8 mouse cellular contexts compared by ENCODE assay signal in genomic region chr11:90665161-90665560, GRCm38 (mm10). TPM values are rescaled to one million over a fixed set of nuclear protein-coding genes. Genes with fewer than 3 reads are reported as not detected.
DNase-seq lines count a peak whose midpoint lies in the region; ATAC-seq lines count a peak whose summit lies in the region.

No protein-coding gene starts in this region.

- H3K36me3 ChIP-seq in limb, embryonic 11.5 days (ENCODE audit: control insufficient read depth, insufficient read depth, low read length), result no peaks in the 10 kb centered on the region
- H3K36me3 ChIP-seq in midbrain, embryonic 14.5 days (ENCODE audit: control insufficient read depth, insufficient read depth, low read length), result no peaks in the 10 kb centered on the region

- H3K9me3 ChIP-seq in limb, embryonic 11.5 days (ENCODE audit: control insufficient read depth, low read length), result no peaks in the 10 kb centered on the region
- no peaks in the 10 kb centered on the region for H3K9me3 ChIP-seq in midbrain, embryonic 14.5 days (ENCODE audit: control insufficient read depth, low read length)

- no peak overlapping the region for H3K4me3 ChIP-seq in limb, embryonic 11.5 days (ENCODE audit: low read depth, low read length)
- H3K4me3 ChIP-seq in midbrain, embryonic 14.5 days (replicated peaks; ENCODE audit: low read depth, low read length), result no peak overlapping the region

- DNase-seq in frontal cortex, postnatal 10 days (ENCODE audit: low spot score in 2 of 2), result peak; percentile 29 to 34
- no peak for DNase-seq in frontal cortex, postnatal 36 days (ENCODE audit: low spot score in 2 of 2)
- DNase-seq in brain, adult 2 months (ENCODE audit: low read depth, low spot score), result peak; percentile 26
- DNase-seq in gastrocnemius, postnatal 4 days (ENCODE audit: low spot score in 2 of 2), result peak; percentile 24 to 60
- DNase-seq in limb, embryonic 11.5 days (ENCODE audit: low spot score), result peak; percentile 49
- peak; percentile 35 for DNase-seq in midbrain, embryonic 14.5 days
- DNase-seq in cerebellum, postnatal 4 days (ENCODE audit: low spot score in 2 of 2), result no peak

- H3K27me3 ChIP-seq in limb, embryonic 11.5 days (ENCODE audit: control insufficient read depth, insufficient read depth, low read length), result no peaks in the 10 kb centered on the region
- H3K27me3 ChIP-seq in midbrain, embryonic 14.5 days (ENCODE audit: control insufficient read depth, insufficient read depth, low read length), result no peaks in the 10 kb centered on the region

- no peak overlapping the region for H3K27ac ChIP-seq in limb, embryonic 11.5 days (replicated peaks; ENCODE audit: low read depth, low read length)
- H3K27ac ChIP-seq in midbrain, embryonic 14.5 days (replicated peaks; ENCODE audit: low read depth, low read length), result peak overlapping the region; percentile 42; the same call in 1 of the 2 replicates

- no peak overlapping the region for H3K9ac ChIP-seq in limb, embryonic 11.5 days (ENCODE audit: low read length)
- H3K9ac ChIP-seq in midbrain, embryonic 14.5 days (replicated peaks; ENCODE audit: low read length), result no peak overlapping the region

- ATAC-seq in limb, embryonic 11.5 days (ENCODE audit: insufficient number of reproducible peaks, low FRiP score, low TSS enrichment, low read depth), result peak; percentile 77
- no peak for ATAC-seq in midbrain, embryonic 14.5 days (ENCODE audit: low FRiP score, low TSS enrichment)
- ATAC-seq in megakaryocyte-erythroid progenitor cell, adult 5-6 weeks (replicated peaks; ENCODE audit: low FRiP score, low TSS enrichment, poor library complexity, severe bottlenecking), result no peak

- H3K4me2 ChIP-seq in limb, embryonic 11.5 days (ENCODE audit: low read depth, severe bottlenecking), result no peak overlapping the region
- H3K4me2 ChIP-seq in midbrain, embryonic 14.5 days (ENCODE audit: low read length), result no peak overlapping the region

- 5% methylated on average over 6 of the region's 6 CpGs for WGBS in limb, embryonic 11.5 days
- 8% methylated on average over 6 of the region's 6 CpGs for WGBS in midbrain, embryonic 14.5 days

- peaks cover 13% of the 10 kb centered on the region for H3K4me1 ChIP-seq in limb, embryonic 11.5 days (ENCODE audit: control insufficient read depth, insufficient read depth, low read length)
- peaks cover 17% of the 10 kb centered on the region for H3K4me1 ChIP-seq in midbrain, embryonic 14.5 days (ENCODE audit: control insufficient read depth, insufficient read depth, low read length)

RNA-seq across cellular contexts. Expression of gene Tom1l1, which starts 23.0 kb away (rescaled TPM):
- 10 to 100 TPM; 13.9 to 14.8 TPM for total RNA-seq in gastrocnemius, postnatal 4 days (2021)
- 13.2 and 14.3 TPM in 2 replicates for polyA plus RNA-seq in limb, embryonic 11.5 days (2014; fragmentation: Nextera tagmentation; extraction: Ambion mirVana)
- 13.5 and 16.9 TPM in 2 replicates for polyA plus RNA-seq in midbrain, embryonic 14.5 days (2014; fragmentation: Nextera tagmentation; extraction: Ambion mirVana)
- 32.7 and 48.7 TPM in 2 replicates for total RNA-seq in megakaryocyte-erythroid progenitor cell, adult 5-6 weeks (2014; fragmentation: Nextera tagmentation)
- total RNA-seq in megakaryocyte-erythroid progenitor cell, adult 5-6 weeks (2017), result 78.0 and 82.5 TPM in 2 replicates

RNA-seq across cellular contexts. Expression of gene Cox11, which starts 27.2 kb away (rescaled TPM):
- 10 to 100 TPM; 17.7 to 19.6 TPM for total RNA-seq in gastrocnemius, postnatal 4 days (2021)
- polyA plus RNA-seq in limb, embryonic 11.5 days (2014; fragmentation: Nextera tagmentation; extraction: Ambion mirVana), result 27.9 and 30.7 TPM in 2 replicates
- 27.8 and 37.9 TPM in 2 replicates for polyA plus RNA-seq in midbrain, embryonic 14.5 days (2014; fragmentation: Nextera tagmentation; extraction: Ambion mirVana)
- total RNA-seq in megakaryocyte-erythroid progenitor cell, adult 5-6 weeks (2014; fragmentation: Nextera tagmentation), result 37.0 and 40.1 TPM in 2 replicates
- total RNA-seq in megakaryocyte-erythroid progenitor cell, adult 5-6 weeks (2017), result 15.5 and 37.0 TPM in 2 replicates

RNA-seq across cellular contexts. Expression of gene Stxbp4, which starts 27.3 kb away (rescaled TPM):
- total RNA-seq in gastrocnemius, postnatal 4 days (2021), result 10 to 100 TPM in 1 of 2 experiments, 1 to 10 TPM in 1; 9.7 to 12.3 TPM
- polyA plus RNA-seq in limb, embryonic 11.5 days (2014; fragmentation: Nextera tagmentation; extraction: Ambion mirVana), result 44.1 and 46.2 TPM in 2 replicates
- 13.7 and 22.0 TPM in 2 replicates for polyA plus RNA-seq in midbrain, embryonic 14.5 days (2014; fragmentation: Nextera tagmentation; extraction: Ambion mirVana)
- total RNA-seq in megakaryocyte-erythroid progenitor cell, adult 5-6 weeks (2014; fragmentation: Nextera tagmentation), result 14.0 and 20.4 TPM in 2 replicates
- 4.1 and 7.0 TPM in 2 replicates for total RNA-seq in megakaryocyte-erythroid progenitor cell, adult 5-6 weeks (2017)

Comparison
In these comparisons a context has a peak if more than half of its experiments do, and no peak if none do; other contexts are left out.
1. DNase-seq: peak in frontal cortex, postnatal 10 days (2 of 2), brain, adult 2 months (single experiment), gastrocnemius, postnatal 4 days (2 of 2), limb, embryonic 11.5 days (single experiment) and midbrain, embryonic 14.5 days (single experiment); none in frontal cortex, postnatal 36 days (0 of 2) and cerebellum, postnatal 4 days (0 of 2).